12 mouse cellular contexts compared by ENCODE assay signal in the genomic region with DNA sequence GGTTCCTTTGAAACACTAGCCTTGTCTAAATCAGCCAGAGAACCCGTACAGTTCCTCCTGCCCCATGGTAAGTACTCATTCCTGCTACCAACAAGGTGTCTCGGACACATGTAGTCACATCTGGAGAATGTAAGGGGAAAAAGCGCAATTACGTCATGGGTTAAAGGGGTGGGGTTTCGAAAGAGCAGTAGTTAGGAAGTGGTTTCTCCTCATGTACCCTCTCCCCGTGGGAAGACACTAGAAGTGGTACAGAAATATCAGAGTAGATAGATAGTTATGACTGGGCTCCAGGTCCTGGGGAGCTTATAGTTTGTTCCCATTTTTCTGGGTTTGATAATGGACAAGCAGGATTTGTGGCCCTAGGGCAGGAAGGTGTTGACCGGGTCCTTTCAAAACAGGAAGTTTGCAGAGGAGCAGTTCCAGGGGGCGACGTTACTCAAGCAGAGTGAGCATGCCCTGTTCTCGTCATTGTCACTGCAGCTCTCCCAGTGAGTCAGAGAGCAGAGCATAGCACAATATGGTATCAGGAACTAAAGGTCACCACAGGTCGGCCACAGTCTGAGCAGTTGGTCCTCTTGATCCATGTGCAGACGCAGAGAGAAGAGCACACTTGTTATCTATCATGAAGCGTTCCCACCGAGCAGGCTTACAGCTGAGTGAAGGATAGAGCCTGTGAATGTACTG. TPM values are rescaled to one million over a fixed set of nuclear protein-coding genes. Genes with fewer than 3 reads are reported as not detected.
DNase-seq lines count a peak whose midpoint lies in the region; ATAC-seq and TF ChIP-seq lines count a peak whose summit lies in the region.
"Had no signal": no experiment of that assay in that cellular context is flagged by ENCODE, and none has a peak within 500 bp of the region (broad histone marks: within the 10 kb centered on the region; RNA-seq: fewer than 3 reads in every experiment).

No protein-coding gene starts in this region.

- no peak overlapping the region for H3K4me3 ChIP-seq in heart, postnatal 0 days (ENCODE audit: low read depth, low read length)
- H3K4me3 ChIP-seq in liver, embryonic 16.5 days (ENCODE audit: low read depth, low read length) = no peak overlapping the region
- H3K4me3 ChIP-seq: limb, embryonic 12.5 days; stomach, embryonic 15.5 days had no signal

- H3K4me1 ChIP-seq in heart, postnatal 0 days (ENCODE audit: control insufficient read depth, insufficient read depth) = no peaks in the 10 kb centered on the region
- no peaks in the 10 kb centered on the region for H3K4me1 ChIP-seq in liver, embryonic 16.5 days (ENCODE audit: control insufficient read depth, low read depth, low read length)
- H3K4me1 ChIP-seq: limb, embryonic 12.5 days; stomach, embryonic 15.5 days had no signal

- intact Hi-C loops in heart, postnatal 36 days (cut with DNase I) = loop anchor here (10.0 kb wide), 1 partner anchor 903 kb away; no protein-coding TSS in a partner anchor
- intact Hi-C loops in left cerebral cortex, postnatal 36 days (cut with DNase I) = loop anchor here (5.0 to 10.0 kb wide), 3 partner anchors 440 to 1013 kb away; partner anchors contain the start of genes Aadat and Gm10283
- intact Hi-C loops in left cerebral cortex, postnatal 14 days (cut with DNase I) = loop anchor here (10.0 kb wide), 3 partner anchors 443 to 1013 kb away; partner anchors contain the start of genes Aadat and Gm10283

- H3K9ac ChIP-seq in heart, postnatal 0 days (replicated peaks; ENCODE audit: low read depth, low read length) = no peak overlapping the region
- H3K9ac ChIP-seq in liver, embryonic 16.5 days (ENCODE audit: low read depth, low read length) = no peak overlapping the region
- H3K9ac ChIP-seq: limb, embryonic 12.5 days; stomach, embryonic 15.5 days had no signal

- no peaks in the 10 kb centered on the region for H3K27me3 ChIP-seq in heart, postnatal 0 days (ENCODE audit: control insufficient read depth, insufficient read depth, low read length)
- H3K27me3 ChIP-seq in liver, embryonic 16.5 days (ENCODE audit: control insufficient read depth, insufficient read depth, low read depth, low read length) = no peaks in the 10 kb centered on the region
- H3K27me3 ChIP-seq: limb, embryonic 12.5 days; stomach, embryonic 15.5 days had no signal

- WGBS in heart, postnatal 0 days = 50% methylated on average over 14 of the region's 14 CpGs
- WGBS in liver, embryonic 16.5 days (ENCODE audit: insufficient replicate concordance) = 27% methylated on average over 14 of the region's 14 CpGs

- H3K27ac ChIP-seq in heart, postnatal 0 days (ENCODE audit: low read depth) = 0 out of 2 replicates have a peak overlapping the region, but pooled peaks have one; percentile 11
- no peak overlapping the region for H3K27ac ChIP-seq in liver, embryonic 16.5 days (ENCODE audit: low read length)
- H3K27ac ChIP-seq: limb, embryonic 12.5 days; stomach, embryonic 15.5 days had no signal

- peaks cover 83% of the 10 kb centered on the region for H3K36me3 ChIP-seq in heart, postnatal 0 days (replicated peaks; ENCODE audit: control insufficient read depth, insufficient read depth, low read length)
- H3K36me3 ChIP-seq in liver, embryonic 16.5 days (ENCODE audit: control insufficient read depth, insufficient read depth) = peaks cover 2% of the 10 kb centered on the region; the same call in 1 of the 2 replicates

- TF ChIP-seq CTCF in heart, postnatal 0 days (IDR thresholded peaks at IDR 0.05; ENCODE audit: low read depth) = no peak

- ATAC-seq in heart, postnatal 0 days (ENCODE audit: insufficient read depth, low read depth) = no peak; the same call in 1 of the 2 replicates
- peak; percentile 51; the same call in 1 of the 2 replicates for ATAC-seq in liver, embryonic 16.5 days (ENCODE audit: low read depth)

- DNase-seq in heart, postnatal 0 days (ENCODE audit: low spot score) = no peak
- no peak for DNase-seq in heart, postnatal 36 days
- peak; percentile 23 for DNase-seq in thymus, postnatal 14 days
- no peak for DNase-seq in thymus, postnatal 36 days
- no peak for DNase-seq in layer of hippocampus, adult 18-20 months (ENCODE audit: low spot score in 2 of 2)
- no peak for DNase-seq in left cerebral cortex, postnatal 36 days (ENCODE audit: low spot score in 2 of 2)
- DNase-seq in left cerebral cortex, postnatal 14 days (ENCODE audit: low spot score in 2 of 2) = no peak
- DNase-seq: cerebellum, adult 8-10 months; kidney, adult 11 months had no signal

- no peak for TF ChIP-seq EP300 in heart, postnatal 0 days (IDR thresholded peaks at IDR 0.05; ENCODE audit: low read depth)

- H3K4me2 ChIP-seq in heart, postnatal 0 days (ENCODE audit: low read depth, low read length) = no peak overlapping the region
- H3K4me2 ChIP-seq in liver, embryonic 16.5 days (ENCODE audit: low read depth, low read length) = no peak overlapping the region
- H3K4me2 ChIP-seq: limb, embryonic 12.5 days; stomach, embryonic 15.5 days had no signal

- H3K9me3 ChIP-seq in heart, postnatal 0 days (replicated peaks; ENCODE audit: control insufficient read depth, low read length) = no peaks in the 10 kb centered on the region
- H3K9me3 ChIP-seq in liver, embryonic 16.5 days (replicated peaks; ENCODE audit: control insufficient read depth, low read length) = no peaks in the 10 kb centered on the region
- H3K9me3 ChIP-seq: limb, embryonic 12.5 days; stomach, embryonic 15.5 days had no signal

RNA-seq across cellular contexts. Expression of gene Cbr4, which starts 30.1 kb away (rescaled TPM):
- 31.0 and 74.6 TPM in 2 replicates for total RNA-seq in heart, postnatal 0 days (2014; rRNA removed; ENCODE audit: low replicate concordance)
- 86.2 and 86.5 TPM in 2 replicates for polyA plus RNA-seq in heart, postnatal 0 days (2015; fragmentation: Nextera tagmentation; extraction: Ambion mirVana)
- total RNA-seq in heart, postnatal 36 days (2021) = 10 to 100 TPM; 78.4 to 82.9 TPM
- 21.3 and 23.6 TPM in 2 replicates for polyA plus RNA-seq in liver, embryonic 16.5 days (2015; fragmentation: Nextera tagmentation; extraction: Ambion mirVana)
- 10 to 100 TPM; 21.4 to 24.5 TPM for total RNA-seq in layer of hippocampus, adult 18-20 months (2021)
- total RNA-seq in left cerebral cortex, postnatal 36 days (2021) = 10 to 100 TPM; 21.5 to 23.4 TPM
- total RNA-seq in left cerebral cortex, postnatal 14 days (2021) = 10 to 100 TPM; 21.3 to 22.7 TPM
